Mouse (Mus musculus) 3T3-L1 (cell line): ENCODE results near the gene Fam222a.

Experiments used
- DNase-seq: peaks from one replicate; pipeline ENCODE4 v3.0.0-alpha.2; 2015; ENCODE audit warnings: low read depth, low spot score

Gene Fam222a

DNA sequence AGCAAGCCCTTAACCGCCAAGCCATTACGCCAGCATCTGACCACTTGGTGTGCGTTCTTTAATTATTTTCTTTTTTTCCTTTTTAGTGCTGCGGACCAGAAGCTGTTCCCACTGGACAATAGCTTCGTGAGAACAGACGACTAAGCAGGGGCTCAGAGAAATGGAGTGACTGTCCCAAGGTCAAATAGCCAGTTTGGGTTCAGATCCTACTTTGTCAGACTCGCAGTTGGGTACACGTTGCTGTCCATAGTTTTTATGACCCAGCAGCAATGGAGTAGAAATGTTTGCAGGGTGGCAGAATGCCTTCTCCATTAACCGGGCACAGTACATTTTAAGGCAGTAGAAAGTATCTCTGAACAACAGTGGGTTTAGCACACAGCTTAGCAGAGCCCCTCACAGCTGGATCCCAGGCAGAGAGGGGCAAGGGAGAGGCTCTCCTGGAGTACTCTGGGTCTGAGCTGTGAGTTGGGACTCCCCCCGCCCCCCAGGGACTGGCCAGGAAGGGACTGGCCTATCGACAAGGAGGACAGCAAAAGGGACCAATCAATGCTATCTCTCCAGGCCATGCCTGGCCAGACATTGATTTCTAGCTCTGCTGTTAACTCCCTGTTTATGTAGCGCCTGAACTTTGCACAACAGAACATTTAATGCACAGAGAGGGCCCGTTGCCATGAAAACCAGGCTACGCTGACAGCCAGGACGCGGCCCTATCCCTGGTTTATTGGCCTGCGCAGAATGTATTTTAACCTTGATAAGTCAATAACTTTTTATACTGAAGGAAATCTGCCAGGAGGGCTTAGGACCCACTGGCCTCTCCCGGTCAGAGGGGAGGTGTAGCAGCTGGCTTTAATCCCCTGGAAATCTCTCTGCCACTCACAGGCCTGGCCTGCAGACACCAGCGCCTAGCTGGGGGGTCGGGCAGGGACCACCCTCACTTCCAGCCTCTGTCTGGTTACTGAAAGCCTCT lies 9.8 kb upstream of the Fam222a start:
- no peak for DNase-seq

DNA sequence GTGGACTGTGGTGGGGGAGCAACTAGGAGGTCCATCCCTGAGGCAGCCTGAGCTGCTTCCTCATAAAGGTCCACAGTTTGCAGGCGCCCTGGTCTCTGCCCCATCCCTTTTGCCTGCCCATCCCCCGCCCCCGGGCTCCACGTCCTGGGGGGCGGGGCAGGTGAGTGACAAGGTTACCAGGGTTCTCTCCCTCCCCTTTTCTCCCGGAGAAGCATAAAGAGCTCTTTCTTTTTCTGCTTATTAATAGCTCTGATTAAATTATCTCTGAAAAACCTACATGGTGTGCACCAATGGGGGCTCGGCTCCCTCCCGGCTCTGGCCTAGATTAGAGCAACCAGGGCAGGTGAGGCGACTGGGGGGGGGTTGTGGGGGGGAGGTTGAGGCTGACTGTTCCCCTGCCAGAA lies 7.3 kb upstream of the Fam222a start:
- no peak for DNase-seq

DNA sequence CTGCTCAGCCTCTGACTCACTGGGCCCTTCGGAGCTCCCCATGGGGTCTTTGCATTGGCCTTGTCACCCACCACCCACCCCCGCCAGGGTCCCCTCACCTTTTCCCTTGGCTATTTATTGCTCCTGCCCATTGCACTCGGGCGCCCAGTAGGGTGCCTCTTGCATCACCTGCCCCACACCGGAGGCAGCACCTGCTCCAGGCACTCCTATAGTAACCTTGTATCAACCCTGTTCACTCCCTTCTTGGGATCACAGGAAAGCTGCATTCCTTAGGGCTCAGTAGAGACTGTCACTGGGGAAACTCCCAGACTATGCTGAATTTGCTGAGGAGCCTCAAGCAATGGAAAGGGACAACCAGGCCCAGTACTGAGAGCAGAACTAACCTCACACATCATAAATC lies 6.9 kb upstream of the Fam222a start:
- DNase-seq: no peak

GRCm38 (mm10) chr5:114563994-114564393 lies 3.8 kb upstream of the Fam222a start:
- DNase-seq: no peak

- no peak for DNase-seq
These were observed 2.5 kb upstream of the Fam222a start for GRCm38 (mm10) chr5:114565305-114565704.

GRCm38 (mm10) chr5:114565751-114566150 lies 2.1 kb upstream of the Fam222a start:
- DNase-seq: no peak

DNA sequence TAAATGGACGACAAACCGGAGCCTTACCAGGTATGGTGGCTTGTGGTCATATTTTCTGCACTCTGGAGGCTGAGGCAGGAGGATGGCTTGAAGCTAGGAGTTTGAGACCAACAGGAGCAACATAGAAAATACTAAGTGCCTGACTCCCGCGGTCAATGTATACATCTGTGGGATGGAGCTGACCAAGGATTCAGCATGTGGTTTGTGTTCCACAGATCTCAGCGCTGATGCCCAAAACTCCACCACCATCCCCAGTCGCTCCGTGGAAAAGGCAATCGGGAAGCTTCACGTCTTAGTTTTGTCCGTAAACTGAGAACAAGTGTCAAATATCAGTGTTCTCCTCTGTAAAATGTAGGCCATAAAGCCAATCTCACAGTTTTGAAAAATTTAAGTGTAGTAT lies 1.4 kb upstream of the Fam222a start:
- no peak for DNase-seq

DNA sequence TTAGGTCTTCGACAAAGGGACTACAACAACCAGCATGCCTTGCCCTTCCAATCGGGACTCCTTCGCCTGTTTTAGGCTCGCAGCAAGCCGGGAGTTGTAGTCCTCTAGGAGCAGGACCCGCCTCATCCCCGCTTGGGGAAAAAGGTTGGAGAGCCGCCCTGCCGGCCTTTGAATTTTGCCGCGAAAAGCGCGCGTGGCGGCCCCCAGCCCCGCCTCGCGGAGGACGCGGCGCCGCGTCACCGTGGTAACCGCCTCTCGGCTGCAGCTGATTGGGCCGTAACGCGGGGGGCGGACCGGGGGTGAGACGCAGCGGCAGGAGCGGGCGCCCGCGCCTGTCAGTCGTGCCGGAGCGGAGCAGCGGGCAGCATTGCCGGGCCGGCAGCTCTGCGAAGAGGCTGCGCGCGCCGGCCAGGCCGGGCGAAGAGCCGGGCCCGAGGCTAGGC lies 720 bp upstream of the Fam222a start:
- DNase-seq: peak; percentile 84

GRCm38 (mm10) chr5:114568818-114569217 lies 1.0 kb downstream of the Fam222a start:
- DNase-seq: no peak

- no peak for DNase-seq
These were observed 2.3 kb downstream of the Fam222a start for GRCm38 (mm10) chr5:114569918-114570670.

- DNase-seq: no peak
These were observed 3.1 kb downstream of the Fam222a start for GRCm38 (mm10) chr5:114570791-114571450.

DNA sequence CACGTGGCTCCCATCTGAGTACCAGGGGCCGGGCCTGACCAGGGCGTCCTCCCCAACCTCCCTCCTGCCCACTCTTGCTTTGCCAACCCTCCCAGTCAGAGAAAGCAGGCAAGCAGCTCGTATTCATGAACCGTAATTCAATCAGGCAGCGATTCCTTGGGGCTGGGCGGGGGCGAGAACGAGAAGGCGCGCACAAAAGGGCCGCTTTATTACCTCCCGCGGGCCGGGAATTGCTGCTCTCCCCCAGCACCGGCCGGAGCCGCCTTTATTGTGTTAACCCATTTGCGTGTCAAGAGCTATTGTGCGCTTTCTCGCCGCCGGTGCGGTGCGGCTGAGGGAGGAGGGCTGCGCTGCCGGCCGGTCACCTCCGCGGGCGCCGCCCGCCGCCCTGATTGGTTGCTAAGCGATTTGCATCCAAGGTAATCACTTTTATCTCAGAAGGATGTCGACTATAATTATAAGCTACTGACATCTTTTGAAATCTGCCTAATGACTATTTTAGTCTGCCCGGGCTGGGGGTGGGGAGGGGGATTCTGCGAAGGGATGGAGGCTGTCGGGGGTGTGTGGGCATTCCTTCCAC lies 3.7 kb downstream of the Fam222a start:
- no peak for DNase-seq

DNA sequence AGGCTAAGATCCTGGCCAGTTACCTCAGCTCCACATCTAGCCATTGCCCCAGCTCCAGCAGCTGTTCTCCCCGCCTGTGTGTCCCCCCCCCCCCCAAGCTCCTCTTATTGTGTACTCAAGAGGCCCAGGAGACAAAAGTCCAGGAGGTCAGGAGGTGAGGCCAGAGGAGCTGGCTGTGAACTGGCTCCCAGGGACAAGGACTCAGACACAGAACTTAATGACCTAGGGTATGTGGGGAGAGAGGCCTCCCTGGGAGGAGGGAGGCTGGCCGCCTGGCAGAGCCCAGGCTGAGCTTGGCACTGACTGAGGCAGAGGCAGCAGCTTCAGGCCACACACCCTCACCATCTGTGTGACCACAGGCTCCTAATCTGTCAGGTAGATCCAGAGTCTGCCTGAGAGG lies 5.2 kb downstream of the Fam222a start:
- DNase-seq: no peak

GRCm38 (mm10) chr5:114573920-114574628 lies 6.3 kb downstream of the Fam222a start:
- DNase-seq: no peak

DNA sequence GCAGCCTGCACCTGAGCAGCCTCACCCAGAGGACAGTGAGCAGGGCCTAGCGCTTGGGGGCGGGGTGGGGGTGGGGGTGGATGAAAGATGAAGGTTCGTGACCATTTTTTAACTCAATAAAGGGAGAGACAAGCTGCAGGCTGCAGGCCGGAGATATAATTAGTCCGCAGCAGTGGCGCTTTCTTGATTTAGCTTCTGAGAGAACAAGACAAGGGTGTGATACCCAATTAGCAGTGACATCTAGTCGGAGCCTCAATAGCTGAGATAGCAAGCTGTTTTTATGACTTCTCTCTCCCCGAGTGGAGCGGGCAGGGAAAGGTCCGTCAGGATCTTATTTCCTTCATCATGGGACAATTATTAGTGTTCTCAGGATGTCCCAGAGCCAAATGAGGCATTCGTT lies 7.2 kb downstream of the Fam222a start:
- no peak for DNase-seq

DNA sequence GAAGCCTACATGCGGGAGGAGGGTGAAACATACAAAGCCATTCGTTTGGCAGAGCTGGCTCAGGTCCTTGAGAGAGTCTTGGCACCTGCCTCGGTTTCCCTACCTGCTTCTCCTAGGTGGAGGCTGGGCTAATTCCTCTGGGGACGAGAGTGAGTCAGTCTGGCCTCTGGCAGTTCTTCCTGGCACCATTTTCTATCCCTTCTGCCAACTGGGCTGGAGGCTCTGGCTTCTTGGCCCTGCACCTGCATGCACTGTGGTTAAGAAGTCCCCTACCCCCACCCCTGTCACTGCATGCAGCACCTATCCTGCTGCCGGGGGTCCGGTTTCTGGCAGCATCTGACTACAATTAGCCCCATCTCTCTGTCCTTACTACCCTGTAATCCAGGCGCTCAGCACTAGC lies 7.7 kb downstream of the Fam222a start:
- peak; percentile 53 for DNase-seq

GRCm38 (mm10) chr5:114575986-114576605 lies 8.3 kb downstream of the Fam222a start:
- no peak for DNase-seq

- DNase-seq: no peak
These were observed 10.5 kb downstream of the Fam222a start for GRCm38 (mm10) chr5:114578361-114578760.

DNA sequence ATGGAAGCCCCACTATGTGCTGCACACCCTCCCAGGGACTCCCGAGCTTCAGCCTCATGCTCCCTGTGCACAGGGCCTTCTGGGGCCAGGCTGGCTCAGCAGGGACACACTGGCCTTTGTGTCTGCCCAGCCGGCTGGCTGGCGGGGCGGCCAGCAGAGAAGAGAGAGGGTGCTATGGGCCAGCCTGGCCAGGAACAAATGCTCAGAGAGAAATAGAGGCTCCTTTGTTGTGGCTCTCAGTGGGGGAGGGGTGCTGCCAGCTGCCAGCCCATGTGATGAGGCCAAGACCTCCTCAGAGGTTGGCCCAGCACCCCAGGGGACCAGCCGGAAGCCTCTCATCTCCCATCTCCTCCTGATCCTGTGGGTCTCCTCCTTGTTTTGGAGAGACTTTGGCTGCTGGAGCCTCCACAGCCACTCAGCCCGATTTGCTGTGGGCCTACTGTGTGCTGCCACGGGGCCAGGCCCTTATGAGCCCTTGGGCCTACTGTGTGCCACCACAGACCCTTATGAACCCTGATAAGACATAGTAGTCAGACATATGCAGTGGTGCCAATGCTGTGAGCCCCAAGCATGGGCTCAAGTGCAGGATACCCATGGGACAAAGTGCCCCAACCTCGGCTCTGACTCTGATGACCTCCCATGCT lies 12.0 kb downstream of the Fam222a start:
- no peak for DNase-seq

GRCm38 (mm10) chr5:114581486-114581885 lies 13.7 kb downstream of the Fam222a start:
- no peak for DNase-seq
